Mouse (Mus musculus) CD4-positive helper T cell, adult 2 months (primary cell): ENCODE data around the gene Pgs1.

Experiments
- DNase-seq: peaks from one replicate; pipeline ENCODE4 v3.0.0-alpha.2; 2012; ENCODE audit warnings: low read depth, missing footprints, low spot score

Pgs1 gene

GRCm38 (mm10) chr11:117986126-117987031 lies at the start of gene Pgs1:
Gene Pgs1, plus strand, starts transcription at chr11:117986292.
- DNase-seq: peak; percentile 93

- no peak for DNase-seq
Measured at GRCm38 (mm10) chr11:117939004-117939730, 46.9 kb upstream of the Pgs1 start.

GRCm38 (mm10) chr11:117939741-117940285 lies 46.3 kb upstream of the Pgs1 start:
- no peak for DNase-seq

- DNase-seq: no peak
Measured at GRCm38 (mm10) chr11:117940881-117941280, 45.2 kb upstream of the Pgs1 start.

GRCm38 (mm10) chr11:117941325-117941834 lies 44.7 kb upstream of the Pgs1 start:
- no peak for DNase-seq

GRCm38 (mm10) chr11:117941848-117942247 lies 44.2 kb upstream of the Pgs1 start:
- no peak for DNase-seq

GRCm38 (mm10) chr11:117946195-117946979 lies 39.7 kb upstream of the Pgs1 start:
- no peak for DNase-seq

GRCm38 (mm10) chr11:117946996-117947419 lies 39.1 kb upstream of the Pgs1 start:
- DNase-seq: no peak

GRCm38 (mm10) chr11:117949392-117950091 lies 36.5 kb upstream of the Pgs1 start:
- DNase-seq: no peak

- no peak for DNase-seq
Measured at GRCm38 (mm10) chr11:117951391-117951790, 34.7 kb upstream of the Pgs1 start.

GRCm38 (mm10) chr11:117952174-117952933 lies 33.7 kb upstream of the Pgs1 start:
- DNase-seq: peak; percentile 89

- DNase-seq: peak; percentile 54
Measured at GRCm38 (mm10) chr11:117954094-117954493, 32.0 kb upstream of the Pgs1 start.

GRCm38 (mm10) chr11:117954819-117955218 lies 31.3 kb upstream of the Pgs1 start:
- DNase-seq: no peak

- no peak for DNase-seq
Measured at GRCm38 (mm10) chr11:117955621-117956020, 30.5 kb upstream of the Pgs1 start.

- no peak for DNase-seq
Measured at GRCm38 (mm10) chr11:117958197-117958596, 27.9 kb upstream of the Pgs1 start.

GRCm38 (mm10) chr11:117959166-117959565 lies 26.9 kb upstream of the Pgs1 start:
- DNase-seq: no peak

- DNase-seq: peak; percentile 51
Measured at GRCm38 (mm10) chr11:117959741-117960381, 26.2 kb upstream of the Pgs1 start.

GRCm38 (mm10) chr11:117960601-117961000 lies 25.5 kb upstream of the Pgs1 start:
- DNase-seq: no peak
